Mouse (Mus musculus) testis, adult 2 months (tissue): Measurements from ENCODE around the gene Trim40.

ENCODE experiments used
- CTCF ChIP-seq: fragments of 200-500 bp; IDR thresholded peaks from 2 replicates; pipeline ENCODE4 v1.5.1; 2012; ENCODE audit warnings: low read depth, mild to moderate bottlenecking, inconsistent platforms, low read length, moderate library complexity; ENCODE audit not compliant: control insufficient read depth, insufficient read depth, insufficient replicate concordance
- POLR2A ChIP-seq: fragments of 200-500 bp; IDR thresholded peaks from 2 replicates; pipeline ENCODE4 v1.6.1; 2012; ENCODE audit warnings: low read depth, mild to moderate bottlenecking, inconsistent platforms, low read length, moderate library complexity; ENCODE audit not compliant: control insufficient read depth

- TF ChIP-seq POLR2A (no peak), CTCF (no peak)
Measured at GRCm38 (mm10) chr17:36922715-36923114, 32.8 kb upstream of the Trim40 start.
